Mouse (Mus musculus) forebrain, postnatal 0 days (tissue): ENCODE data around the gene 1500011B03Rik. TPM values are rescaled to one million over a fixed set of nuclear protein-coding genes. Genes with fewer than 3 reads are reported as not detected.

ENCODE experiments used
- ATAC-seq: fragments of 200-750 bp; cut with Nextera tagmentation; 2 replicates; pipeline ENCODE4 v1.8.0; 2017; ENCODE audit warnings: mild to moderate bottlenecking, moderate library complexity
- DNase-seq: peaks from one replicate; pipeline ENCODE4 v3.0.0-alpha.2; 2015
- H3K27ac ChIP-seq: fragments of 300-500 bp; sonication (generic); 2 replicates; pipeline ENCODE4 v1.5.1; 2014; ENCODE audit warnings: low read depth, mild to moderate bottlenecking, antibody characterized with exemption, low read length, moderate library complexity, mixed read lengths
- H3K27me3 ChIP-seq: fragments of 300-500 bp; sonication (generic); 2 replicates; pipeline ENCODE4 v1.6.1; 2014; ENCODE audit warnings: mild to moderate bottlenecking, low read length, mixed read lengths; ENCODE audit not compliant: insufficient read depth
- H3K36me3 ChIP-seq: fragments of 300-500 bp; sonication (generic); 2 replicates; pipeline ENCODE4 v1.6.1; 2014; ENCODE audit warnings: mild to moderate bottlenecking, moderate library complexity; ENCODE audit not compliant: insufficient read depth
- H3K4me1 ChIP-seq: fragments of 300-500 bp; sonication (generic); 2 replicates; pipeline ENCODE4 v1.6.1; 2014; ENCODE audit warnings: antibody characterized with exemption; ENCODE audit not compliant: insufficient read depth
- H3K4me2 ChIP-seq: fragments of 300-500 bp; sonication (generic); 2 replicates; pipeline ENCODE4 v1.6.1; 2014; ENCODE audit warnings: low read depth, mild to moderate bottlenecking, moderate library complexity
- H3K4me3 ChIP-seq: fragments of 300-500 bp; sonication (generic); 2 replicates; pipeline ENCODE4 v1.5.1; 2014; ENCODE audit warnings: low read depth, low read length, mixed read lengths
- H3K9ac ChIP-seq: fragments of 300-500 bp; sonication (generic); 2 replicates; pipeline ENCODE4 v1.6.1; 2014; ENCODE audit warnings: mild to moderate bottlenecking
- H3K9me3 ChIP-seq: fragments of 300-500 bp; sonication (generic); 2 replicates; pipeline ENCODE4 v1.6.1; 2016; ENCODE audit warnings: low read length
- CTCF ChIP-seq: sonication (generic); IDR thresholded peaks from 2 replicates; pipeline ENCODE4 v1.5.1; 2016; ENCODE audit warnings: antibody characterized with exemption, control low read depth, low read depth
- WGBS: fragments of 180-500 bp; shearing (Covaris S2); extraction: QIAGEN DNeasy Blood & Tissue Kit; methylation state at CpG from one replicate; pipeline ENCODE4 v1.1.7; 2014; 5-methylcytosine and 5-hydroxymethylcytosine counted together
- microRNA-seq, 2 experiments: library from miRNA; unstranded; fragments of <30 nt; microRNA quantifications; one replicate each; pipeline ENCODE4; 2016
- polyA plus RNA-seq: library from polyadenylated mRNA; unstranded; fragments of >200 nt; fragmentation: Nextera tagmentation; extraction: Ambion mirVana; gene quantifications from 2 replicates; pipeline ENCODE4 v1.2.1, GENCODE M21; 2015
- total RNA-seq: library from RNA; depleted of rRNA; stranded (reverse); fragments of >200 nt; gene quantifications from 2 replicates; pipeline ENCODE4 v1.2.3, GENCODE M21; 2014; rRNA removed

1500011B03Rik gene
- total and polyA plus RNA-seq, 2 experiments from 2014 or later, result 298 to 378 TPM

DNA sequence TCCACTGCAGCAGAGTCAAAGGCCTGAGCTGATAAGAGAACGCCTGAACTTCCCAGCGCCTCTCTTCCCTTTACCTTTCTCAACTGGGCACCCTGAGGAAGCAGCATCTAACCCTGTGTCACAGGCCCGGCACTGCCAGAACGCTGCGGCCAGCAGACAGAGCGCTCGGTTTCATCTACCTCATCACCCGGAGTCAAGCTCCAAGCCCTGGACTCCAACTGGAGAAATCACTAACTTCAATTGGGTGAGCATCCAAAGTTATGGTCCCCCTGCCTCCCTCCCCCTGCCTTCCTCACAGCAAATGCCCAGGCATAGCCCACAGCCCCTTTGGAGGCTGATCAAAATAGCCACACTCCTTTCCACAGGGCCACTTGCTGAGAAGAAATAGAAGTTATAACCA, 56.6 kb downstream of the 1500011B03Rik start:
- TF ChIP-seq CTCF, result no peak
- ATAC-seq, result no peak
- Histone ChIP-seq H3K27me3 (no peaks in the 10 kb centered on the region), H3K36me3 (peaks cover 39% of the 10 kb centered on the region), H3K9ac (no peak overlapping the region), H3K4me2 (no peak overlapping the region), H3K9me3 (no peaks in the 10 kb centered on the region), H3K4me3 (no peak overlapping the region), H3K4me1 (peaks cover 2% of the 10 kb centered on the region; the same call in 1 of the 2 replicates), H3K27ac (no peak overlapping the region)
- no peak for DNase-seq
- WGBS, result 93% methylated on average over 8 of the region's 8 CpGs

DNA sequence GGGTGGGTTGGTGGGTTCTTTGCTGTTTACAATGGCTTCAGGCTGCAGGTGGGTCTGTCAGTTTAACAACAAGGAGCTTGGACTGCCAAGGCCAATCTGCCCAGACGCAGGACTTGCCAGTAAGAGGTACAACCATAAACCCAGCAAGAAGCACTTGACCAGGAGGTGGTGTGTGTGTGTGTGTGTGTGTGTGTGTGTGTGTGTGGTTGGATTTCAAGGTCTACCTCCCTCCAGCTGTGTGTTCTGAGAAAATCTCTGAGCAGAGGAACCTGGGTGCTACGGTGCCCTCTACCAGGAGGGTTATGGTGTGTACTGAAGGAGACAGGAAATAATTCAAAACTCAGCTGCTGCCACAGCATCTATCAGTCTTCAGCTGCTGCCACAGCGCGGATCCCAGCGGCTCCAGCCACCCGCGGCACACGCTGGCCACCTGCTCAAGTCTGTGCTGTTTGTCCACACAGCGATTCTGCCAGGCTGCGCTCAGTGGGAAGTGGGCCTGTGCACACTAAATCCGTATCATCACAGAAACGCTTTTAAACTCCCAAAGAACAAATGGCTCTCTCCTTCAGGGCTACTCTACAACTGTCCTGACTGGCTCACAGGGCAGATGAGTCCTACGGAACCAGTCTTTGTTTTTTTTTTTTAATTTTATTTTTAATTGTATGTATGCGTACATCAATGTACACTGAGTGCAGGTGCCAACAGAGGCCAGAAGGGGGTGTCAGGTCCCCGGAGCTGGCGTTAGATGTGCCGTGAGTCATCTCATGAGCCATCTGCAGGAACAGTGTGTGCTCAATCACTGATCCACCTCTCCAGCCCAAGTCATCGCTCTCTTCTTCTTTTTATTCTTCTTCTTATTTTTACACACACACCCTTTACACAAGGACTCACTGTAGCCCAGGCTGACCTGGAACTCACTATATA, 58.2 kb downstream of the 1500011B03Rik start:
- H3K27ac ChIP-seq, result no peak overlapping the region
- H3K4me2 ChIP-seq, result no peak overlapping the region
- H3K27me3 ChIP-seq, result no peaks in the 10 kb centered on the region
- no peaks in the 10 kb centered on the region for H3K4me1 ChIP-seq
- H3K9me3 ChIP-seq, result no peaks in the 10 kb centered on the region
- no peak overlapping the region for H3K9ac ChIP-seq
- peaks cover 53% of the 10 kb centered on the region for H3K36me3 ChIP-seq
- DNase-seq (no peak), ATAC-seq (no peak)
- TF ChIP-seq CTCF, result no peak
- H3K4me3 ChIP-seq, result no peak overlapping the region
- WGBS, result 87% methylated on average over 18 of the region's 18 CpGs

DNA sequence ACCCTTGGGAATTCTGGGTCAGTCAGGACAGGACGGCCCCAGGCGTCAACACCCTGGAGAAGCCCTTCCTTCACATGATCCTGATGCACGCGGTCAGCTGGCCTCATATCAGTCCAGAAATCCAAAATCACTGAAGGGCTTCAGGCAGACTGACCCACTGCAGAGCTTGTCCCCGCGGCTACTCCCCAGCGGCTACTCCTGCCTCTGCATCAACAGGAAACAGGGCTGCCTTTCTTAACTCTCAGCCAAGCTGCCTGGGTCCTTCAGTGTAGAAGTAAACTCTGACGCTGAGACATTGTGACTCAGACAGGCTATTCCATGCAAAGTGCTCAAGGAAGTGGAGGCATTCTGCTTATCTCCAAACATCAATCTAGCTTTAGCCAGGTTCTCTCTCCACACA, 61.3 kb downstream of the 1500011B03Rik start:
- no peaks in the 10 kb centered on the region for H3K9me3 ChIP-seq
- WGBS, result 90% methylated on average over 8 of the region's 8 CpGs
- ATAC-seq, result no peak
- H3K4me3 ChIP-seq, result no peak overlapping the region
- no peak for DNase-seq
- H3K4me1 ChIP-seq, result no peaks in the 10 kb centered on the region
- H3K9ac ChIP-seq, result no peak overlapping the region
- no peak overlapping the region for H3K4me2 ChIP-seq
- H3K27me3 ChIP-seq, result no peaks in the 10 kb centered on the region
- peaks cover 59% of the 10 kb centered on the region for H3K36me3 ChIP-seq
- no peak overlapping the region for H3K27ac ChIP-seq
- no peak for TF ChIP-seq CTCF

DNA sequence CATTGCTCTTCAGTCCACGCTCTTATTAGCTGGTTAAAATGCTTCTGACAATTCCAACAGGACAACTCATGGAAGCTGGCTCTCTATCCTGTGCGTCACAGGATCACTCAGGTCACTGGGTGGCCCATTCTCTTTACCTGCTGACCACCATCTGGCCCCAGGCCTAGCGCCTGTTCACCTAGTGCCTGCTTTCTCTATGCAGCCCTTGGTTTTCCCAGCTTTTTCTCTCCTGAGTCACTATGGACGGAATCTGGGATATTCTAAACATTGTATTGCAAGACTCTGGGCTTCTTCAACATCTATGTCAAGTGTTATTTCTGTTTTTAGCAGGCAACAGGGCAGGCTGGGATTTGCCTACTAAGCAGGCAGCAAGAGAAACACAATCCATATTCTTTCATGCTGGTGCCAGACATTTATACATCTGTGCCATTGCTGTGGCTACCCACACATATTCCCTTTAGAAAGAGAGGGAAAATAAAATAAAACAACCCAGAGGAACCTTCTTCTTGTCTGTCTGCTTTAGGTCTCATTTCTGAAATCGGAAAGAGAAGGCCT, 63.7 kb downstream of the 1500011B03Rik start:
- H3K27me3 ChIP-seq, result no peaks in the 10 kb centered on the region
- 97% methylated on average over 5 of the region's 5 CpGs for WGBS
- no peak overlapping the region for H3K4me2 ChIP-seq
- no peaks in the 10 kb centered on the region for H3K4me1 ChIP-seq
- H3K9me3 ChIP-seq, result no peaks in the 10 kb centered on the region
- DNase-seq (no peak), ATAC-seq (no peak)
- no peak overlapping the region for H3K4me3 ChIP-seq
- no peak overlapping the region for H3K9ac ChIP-seq
- TF ChIP-seq CTCF, result no peak
- no peak overlapping the region for H3K27ac ChIP-seq
- peaks cover 60% of the 10 kb centered on the region for H3K36me3 ChIP-seq

Small RNA genes within 50 kb of the gene (microRNA-seq; reads per million reads assigned to microRNA genes)
- gene Mir6240, result 4.1 to 5.8 reads per million in 2 experiments

Other genes with a start within 250 kb of the 1500011B03Rik start
- gene Trpv4, start 165.0 kb downstream of the 1500011B03Rik start, total RNA-seq, result 0.81 and 1.5 TPM in 2 replicates
- gene Trpv4, start 165.0 kb downstream of the 1500011B03Rik start, polyA plus RNA-seq, result 1.3 and 2.4 TPM in 2 replicates
- 14.1 and 19.8 TPM in 2 replicates for gene Gltp, start 132.5 kb downstream of the 1500011B03Rik start, total RNA-seq
- 26.4 and 32.1 TPM in 2 replicates for gene Gltp, start 132.5 kb downstream of the 1500011B03Rik start, polyA plus RNA-seq
- 14.1 and 14.4 TPM in 2 replicates for gene Tchp, start 115.7 kb downstream of the 1500011B03Rik start, total RNA-seq
- gene Tchp, start 115.7 kb downstream of the 1500011B03Rik start, polyA plus RNA-seq, result 7.4 and 11.8 TPM in 2 replicates
- 34.3 and 44.8 TPM in 2 replicates for gene Ankrd13a, start 48.8 kb downstream of the 1500011B03Rik start, total RNA-seq
- gene Ankrd13a, start 48.8 kb downstream of the 1500011B03Rik start, polyA plus RNA-seq, result 20.7 and 20.8 TPM in 2 replicates
- 42.2 and 57.6 TPM in 2 replicates for gene Git2, start 48.0 kb downstream of the 1500011B03Rik start, total RNA-seq
- gene Git2, start 48.0 kb downstream of the 1500011B03Rik start, polyA plus RNA-seq, result 21.9 and 31.1 TPM in 2 replicates
- gene 4930519G04Rik, start 30.2 kb upstream of the 1500011B03Rik start, total RNA-seq, result not detected in 2 replicates
- gene 4930519G04Rik, start 30.2 kb upstream of the 1500011B03Rik start, polyA plus RNA-seq, result not detected in 2 replicates
- gene Gm9936, start 35.2 kb upstream of the 1500011B03Rik start, total RNA-seq, result 3.6 and 4.2 TPM in 2 replicates
- 1.8 and 3.2 TPM in 2 replicates for gene Gm9936, start 35.2 kb upstream of the 1500011B03Rik start, polyA plus RNA-seq
- 4.2 and 7.0 TPM in 2 replicates for gene Oasl2, start 73.5 kb upstream of the 1500011B03Rik start, total RNA-seq
- 4.2 and 4.8 TPM in 2 replicates for gene Oasl2, start 73.5 kb upstream of the 1500011B03Rik start, polyA plus RNA-seq
- 0.54 and 1.7 TPM in 2 replicates for gene Oasl1, start 99.8 kb upstream of the 1500011B03Rik start, total RNA-seq
- 0.38 and 0.73 TPM in 2 replicates for gene Oasl1, start 99.8 kb upstream of the 1500011B03Rik start, polyA plus RNA-seq
- 81.0 and 86.0 TPM in 2 replicates for gene 2210016L21Rik, start 118.7 kb upstream of the 1500011B03Rik start, total RNA-seq
- 167 and 170 TPM in 2 replicates for gene 2210016L21Rik, start 118.7 kb upstream of the 1500011B03Rik start, polyA plus RNA-seq
- gene Hnf1a, start 147.6 kb upstream of the 1500011B03Rik start, total RNA-seq, result not detected in 2 replicates
- not detected in 2 replicates for gene Hnf1a, start 147.6 kb upstream of the 1500011B03Rik start, polyA plus RNA-seq
- gene Sppl3, start 187.7 kb upstream of the 1500011B03Rik start, total RNA-seq, result 79.1 and 114 TPM in 2 replicates
- 36.0 and 43.5 TPM in 2 replicates for gene Sppl3, start 187.7 kb upstream of the 1500011B03Rik start, polyA plus RNA-seq